Mouse (Mus musculus) ES-Bruce4 (cell line): ENCODE data around the gene Clip1.
A peak's percentile ranks its signal among the peaks of the same experiment; 100 is the strongest.

Experiments used
- CTCF ChIP-seq: IDR thresholded peaks from one replicate; pipeline ENCODE4 v1.8.1; 2011; ENCODE audit warnings: low read depth, low read length
- EP300 ChIP-seq: IDR thresholded peaks from 2 replicates; pipeline ENCODE4 v1.6.1; 2011; ENCODE audit warnings: low read depth, low read length; ENCODE audit not compliant: insufficient read depth
- POLR2A ChIP-seq: IDR thresholded peaks from one replicate; pipeline ENCODE4 v1.8.1; 2011; ENCODE audit warnings: low read length; ENCODE audit not compliant: insufficient read depth

DNA sequence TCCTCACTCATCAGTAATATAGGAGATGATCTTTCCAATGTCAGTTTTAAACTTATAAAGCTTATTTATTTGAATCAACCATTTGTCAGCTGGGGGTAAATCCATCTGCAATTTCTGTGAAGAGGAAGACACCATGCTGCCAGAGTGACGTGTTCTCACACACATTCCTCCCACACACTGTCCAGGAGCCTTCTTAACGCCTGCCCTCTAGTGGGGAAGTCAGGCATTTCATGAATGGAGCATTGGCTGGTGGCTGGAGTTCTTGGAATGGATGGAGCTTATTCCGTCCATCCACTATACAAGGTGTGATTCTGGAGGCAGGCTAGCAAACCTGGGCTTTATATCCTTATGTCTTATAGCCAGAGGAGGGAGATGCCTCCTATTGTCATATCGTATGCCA lies 74.6 kb downstream of the Clip1 start:
- no peak for TF ChIP-seq POLR2A
- TF ChIP-seq CTCF, result peak; percentile 87
- no peak for TF ChIP-seq EP300
